Mouse (Mus musculus) T-cell, adult 66 days (primary cell): ENCODE measurements around the gene Arid3a. TPM values are rescaled to one million over a fixed set of nuclear protein-coding genes. Genes with fewer than 3 reads are reported as not detected.

Experiments used
- total RNA-seq, 2 experiments: library from RNA; stranded (reverse); gene quantifications; 3 replicates in 1 of 2; 4 replicates in 1 of 2; pipeline ENCODE4 v1.2.4; 2023

Gene Arid3a
- total RNA-seq: 10 to 100 TPM in 1 of 2 experiments, 1 to 10 TPM in 1; 9.3 to 12.5 TPM

GRCm38 (mm10) chr10:79926491-79927323 lies at the start of gene Arid3a:
Gene Arid3a (plus strand): TSS chr10:79927043.

DNA sequence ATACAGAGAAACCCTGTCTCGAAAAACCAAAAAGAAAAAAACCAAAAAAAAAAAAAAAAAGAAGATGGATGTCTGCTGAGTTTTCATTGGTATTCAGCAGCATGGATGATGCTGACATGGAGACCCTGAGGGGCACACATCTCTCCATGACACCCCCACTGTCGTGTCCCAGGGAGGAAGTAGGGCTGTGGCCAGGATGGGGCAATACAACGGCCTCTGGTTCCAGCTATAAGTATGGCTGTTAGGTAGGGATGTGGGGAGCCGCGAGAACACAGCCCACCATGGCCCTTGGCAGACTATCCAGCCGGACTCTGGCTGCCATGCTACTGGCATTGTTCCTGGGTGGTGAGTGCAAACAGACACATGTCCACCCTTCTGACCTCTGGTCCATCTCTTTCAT lies 40.8 kb upstream of the Arid3a start, which contains the start of gene Elane:
TSS of gene Elane (plus strand) at position 194 of the 400 bp plus-strand sequence.

DNA sequence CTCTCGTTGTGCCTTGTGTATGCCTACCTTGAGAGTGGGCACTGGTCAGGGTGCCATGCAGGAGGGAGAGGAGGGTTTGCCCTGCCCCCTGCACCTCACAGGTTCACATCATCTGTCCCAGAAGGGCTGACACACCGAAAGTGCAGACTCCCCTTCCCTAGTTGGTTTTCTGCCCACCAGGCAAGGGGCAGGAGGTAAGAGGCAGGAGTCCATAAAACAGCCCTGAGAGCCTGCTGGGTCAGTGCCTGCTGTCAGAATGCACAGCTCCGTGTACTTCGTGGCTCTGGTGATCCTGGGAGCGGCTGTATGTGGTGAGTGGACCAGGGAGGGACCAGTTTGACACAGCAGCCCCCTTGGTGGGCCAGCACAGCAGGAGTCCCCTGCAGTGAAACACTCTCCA lies 36.2 kb upstream of the Arid3a start, which contains the start of gene Cfd:
TSS of gene Cfd (plus strand) at position 184 of the 400 bp plus-strand sequence.

GRCm38 (mm10) chr10:79908167-79909091 lies 18.4 kb upstream of the Arid3a start, which contains the start of gene Med16:
Gene Med16 (minus strand): TSS chr10:79908923.

GRCm38 (mm10) chr10:79910556-79910955 lies 16.3 kb upstream of the Arid3a start, which contains the start of gene Gm26602:
Gene Gm26602 (plus strand): TSS chr10:79910856.

GRCm38 (mm10) chr10:79916808-79917531 lies 9.9 kb upstream of the Arid3a start, which contains the start of gene Kiss1r:
Gene Kiss1r (plus strand): TSS chr10:79916971.

DNA sequence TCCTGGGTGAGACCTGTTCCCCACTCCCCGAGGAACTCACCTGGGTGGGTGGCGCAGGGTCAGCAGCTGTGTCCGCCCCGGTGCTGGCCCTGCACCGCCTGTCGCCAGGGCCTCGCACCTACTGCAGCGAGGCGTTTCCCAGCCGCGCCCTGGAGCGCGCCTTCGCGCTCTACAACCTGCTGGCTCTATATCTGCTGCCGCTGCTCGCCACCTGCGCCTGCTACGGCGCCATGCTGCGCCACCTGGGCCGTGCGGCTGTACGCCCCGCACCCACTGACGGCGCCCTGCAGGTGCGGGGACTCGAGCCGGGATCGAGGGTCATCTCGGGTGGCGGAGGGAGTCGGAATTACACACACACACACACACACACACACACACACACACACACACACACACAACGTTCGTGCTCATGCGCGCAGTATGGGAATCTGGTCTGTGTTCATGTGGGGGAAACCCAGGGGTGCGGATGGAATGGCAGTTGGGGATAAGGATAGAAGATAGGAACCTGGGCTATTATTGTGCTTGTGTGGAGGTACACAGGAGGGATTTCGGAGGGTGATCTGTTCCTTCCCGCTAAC lies 5.8 kb upstream of the Arid3a start, which contains the start of gene R3hdm4:
TSS of gene R3hdm4 (minus strand) at position 251 of the 578 bp plus-strand sequence.

GRCm38 (mm10) chr10:79959847-79960601 lies 33.2 kb downstream of the Arid3a start, which contains the start of gene Wdr18:
Gene Wdr18 (plus strand): TSS chr10:79960152.

GRCm38 (mm10) chr10:79970415-79971182 lies 43.8 kb downstream of the Arid3a start, which contains the start of gene Grin3b:
Gene Grin3b (plus strand): TSS chr10:79970715.

GRCm38 (mm10) chr10:79984195-79984816 lies 57.5 kb downstream of the Arid3a start, which contains the start of gene Tmem259:
Gene Tmem259 (minus strand): TSS chr10:79984330.

GRCm38 (mm10) chr10:79988506-79989271 lies 61.8 kb downstream of the Arid3a start, which contains the start of gene Cnn2:
Gene Cnn2 (plus strand): TSS chr10:79988584.

GRCm38 (mm10) chr10:79996272-79997033 lies 69.6 kb downstream of the Arid3a start, which contains the start of gene Abca7:
Gene Abca7 (plus strand): TSS chr10:79996494.

Other genes with a start within 250 kb of the Arid3a start
- 10 to 100 TPM; 78.2 to 86.5 TPM for gene Cdc34, start 244.8 kb upstream of the Arid3a start, total RNA-seq
- 10 to 100 TPM; 16.9 to 17.0 TPM for gene Gzmm, start 238.0 kb upstream of the Arid3a start, total RNA-seq
- gene Bsg, start 222.6 kb upstream of the Arid3a start, total RNA-seq: 100 to 1,000 TPM; 103 to 115 TPM
- gene Hcn2, start 210.4 kb upstream of the Arid3a start, total RNA-seq: under 1 TPM; 0.18 to 0.23 TPM
- gene Polrmt, start 180.5 kb upstream of the Arid3a start, total RNA-seq: 10 to 100 TPM; 59.1 to 62.3 TPM
- gene Fgf22, start 172.0 kb upstream of the Arid3a start, total RNA-seq: not detected
- gene Rnf126, start 160.1 kb upstream of the Arid3a start, total RNA-seq: 10 to 100 TPM; 63.3 to 64.6 TPM
- 1 to 10 TPM in 1 of 2 experiments, under 1 TPM in 1; 0.56 to 1.4 TPM for gene Fstl3, start 149.8 kb upstream of the Arid3a start, total RNA-seq
- gene Prss57, start 136.1 kb upstream of the Arid3a start, total RNA-seq: not detected
- 1 to 10 TPM; 3.0 to 4.1 TPM for gene Palm, start 133.5 kb upstream of the Arid3a start, total RNA-seq
- not detected for gene Misp, start 106.1 kb upstream of the Arid3a start, total RNA-seq
- 100 to 1,000 TPM; 649 to 687 TPM for gene Ptbp1, start 72.6 kb upstream of the Arid3a start, total RNA-seq
- not detected for gene Prtn3, start 52.6 kb upstream of the Arid3a start, total RNA-seq
- not detected for gene Plppr3, start 52.4 kb upstream of the Arid3a start, total RNA-seq
- under 1 TPM in 1 of 2 experiments, not detected in 1; 0.58 TPM for gene Elane, start 40.8 kb upstream of the Arid3a start, total RNA-seq
- not detected for gene Cfd, start 36.2 kb upstream of the Arid3a start, total RNA-seq
- gene Med16, start 18.1 kb upstream of the Arid3a start, total RNA-seq: 10 to 100 TPM; 62.1 to 71.7 TPM
- gene Gm26602, start 16.2 kb upstream of the Arid3a start, total RNA-seq: not detected
- gene Kiss1r, start 10.1 kb upstream of the Arid3a start, total RNA-seq: 1 to 10 TPM in 1 of 2 experiments, under 1 TPM in 1; 0.98 to 1.2 TPM
- gene R3hdm4, start 5.8 kb upstream of the Arid3a start, total RNA-seq: 100 to 1,000 TPM in 1 of 2 experiments, 10 to 100 TPM in 1; 99.7 to 103 TPM
- gene Wdr18, start 33.1 kb downstream of the Arid3a start, total RNA-seq: 10 to 100 TPM; 54.5 to 63.1 TPM
- gene Grin3b, start 43.7 kb downstream of the Arid3a start, total RNA-seq: under 1 TPM in 1 of 2 experiments, not detected in 1; 0.89 TPM
- gene Tmem259, start 57.3 kb downstream of the Arid3a start, total RNA-seq: 100 to 1,000 TPM; 152 to 155 TPM
- gene Cnn2, start 61.5 kb downstream of the Arid3a start, total RNA-seq: 100 to 1,000 TPM; 509 to 532 TPM
- gene Abca7, start 69.5 kb downstream of the Arid3a start, total RNA-seq: 10 to 100 TPM; 75.4 to 82.6 TPM
- gene Arhgap45, start 89.6 kb downstream of the Arid3a start, total RNA-seq: 100 to 1,000 TPM; 853 to 885 TPM
- 10 to 100 TPM; 71.1 to 85.2 TPM for gene Polr2e, start 112.8 kb downstream of the Arid3a start, total RNA-seq
- gene Gpx4, start 120.1 kb downstream of the Arid3a start, total RNA-seq: 100 to 1,000 TPM; 155 to 180 TPM
- gene Sbno2, start 178.5 kb downstream of the Arid3a start, total RNA-seq: 10 to 100 TPM; 97.7 to 98.5 TPM
- gene Stk11, start 188.8 kb downstream of the Arid3a start, total RNA-seq: 100 to 1,000 TPM; 136 to 156 TPM
- 100 to 1,000 TPM; 157 to 178 TPM for gene Atp5d, start 211.6 kb downstream of the Arid3a start, total RNA-seq
- 10 to 100 TPM; 28.2 to 29.0 TPM for gene Cbarp, start 213.8 kb downstream of the Arid3a start, total RNA-seq
- 100 to 1,000 TPM; 102 to 113 TPM for gene Midn, start 221.2 kb downstream of the Arid3a start, total RNA-seq
- 100 to 1,000 TPM; 113 to 134 TPM for gene Cirbp, start 238.9 kb downstream of the Arid3a start, total RNA-seq
- gene 1600002K03Rik, start 245.9 kb downstream of the Arid3a start, total RNA-seq: 10 to 100 TPM; 15.1 to 16.3 TPM